Mouse (Mus musculus) kidney, postnatal 36 days (tissue): ENCODE measurements around the gene Mettl8.

Experiments
- DNase-seq, 2 experiments: peaks; one replicate each; pipeline ENCODE4 v3.0.0; 2021 to 2022; ENCODE audit warnings: mixed read lengths in 2 of 2

Mettl8 gene

DNA sequence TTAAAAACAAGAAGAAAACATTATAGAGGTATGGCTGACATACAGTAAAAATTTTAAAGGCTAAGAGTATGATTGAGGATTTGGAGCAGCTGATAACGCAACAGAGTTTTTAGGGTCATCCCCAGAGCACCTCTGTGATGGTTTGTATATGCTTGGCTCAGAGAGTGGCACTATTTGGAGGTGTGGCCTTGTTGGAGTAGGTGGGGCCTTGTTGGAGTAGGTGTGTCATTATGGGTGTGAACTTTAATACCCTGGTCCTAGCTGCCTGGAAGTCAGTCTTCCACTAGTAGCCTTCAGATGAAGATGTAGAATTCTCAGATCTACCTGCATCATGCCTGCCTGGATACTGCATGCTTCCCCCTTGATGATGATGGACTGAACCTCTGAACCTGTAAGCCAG, 131.3 kb downstream of the Mettl8 start:
- DNase-seq = no peak

- DNase-seq = no peak
Measured at GRCm38 (mm10) chr2:70922814-70923213, 132.6 kb downstream of the Mettl8 start.

- DNase-seq = no peak
Measured at GRCm38 (mm10) chr2:70920937-70921596, 134.3 kb downstream of the Mettl8 start.

GRCm38 (mm10) chr2:70919913-70920522, 135.4 kb downstream of the Mettl8 start:
- DNase-seq = no peak

GRCm38 (mm10) chr2:70918516-70918915, 136.9 kb downstream of the Mettl8 start:
- DNase-seq = no peak
